Mouse (Mus musculus): ENCODE data around the gene Gm12355. TPM values are rescaled to one million over a fixed set of nuclear protein-coding genes. Genes with fewer than 3 reads are reported as not detected.
A peak's percentile ranks its signal among the peaks of the same experiment; 100 is the strongest.
"Not testable (repeated sequence)": the region's sequence is repeated elsewhere in the genome, so short reads cannot be mapped to it uniquely, and the experiment has no call there.

Gm12355 gene
- total RNA-seq (2014; fragmentation: Nextera tagmentation) = 1.1 TPM in 1 of 2 replicates, not detected in the other
- total RNA-seq (2017) = 1.4 and 3.9 TPM in 2 replicates

DNA sequence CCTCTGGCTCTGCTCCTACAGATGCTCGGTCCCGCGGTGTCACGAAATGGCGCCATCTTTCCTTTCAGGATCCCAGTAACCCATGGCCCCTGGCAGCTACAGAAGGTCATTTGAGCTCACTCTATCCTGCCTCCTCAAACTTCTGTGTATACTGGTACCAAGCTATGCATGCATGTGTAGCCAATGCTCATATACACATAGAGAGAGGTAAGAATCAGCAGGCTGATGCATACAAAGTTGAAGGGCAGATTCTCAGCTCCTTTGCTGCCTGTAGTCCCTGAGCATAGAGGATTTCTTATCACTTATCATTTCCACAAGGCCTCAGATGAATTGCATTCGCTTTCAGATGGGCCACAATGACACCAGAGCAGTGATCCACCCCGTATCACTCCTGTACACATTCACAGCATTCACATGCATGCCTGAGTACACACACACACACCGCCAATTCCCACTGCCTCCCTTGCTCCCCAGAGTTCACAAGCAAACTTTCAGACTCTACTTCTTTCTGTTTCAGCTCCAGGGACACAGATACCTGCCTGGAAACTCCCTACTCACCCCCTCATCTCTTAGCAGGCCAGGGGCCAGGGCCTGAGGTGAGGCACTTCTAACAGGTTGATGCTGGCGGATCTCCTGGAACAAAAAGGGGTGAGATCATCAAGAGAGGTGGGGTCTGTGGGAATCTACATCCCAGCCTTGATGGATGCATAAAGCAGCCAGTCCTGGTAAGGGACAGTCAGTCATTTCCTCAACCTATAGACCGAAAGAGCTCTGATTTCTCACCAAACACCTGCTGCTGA lies at the start of gene Gm12355, which contains the start of gene Gsdma3:
Gene Gm12355, minus strand, starts transcription at position 51 of the 800 bp plus-strand sequence.
Gene Gsdma3, plus strand, starts transcription at position 750 of the 800 bp plus-strand sequence.
- no peak for ATAC-seq (replicated peaks; ENCODE audit: low FRiP score, low TSS enrichment, poor library complexity, severe bottlenecking)

DNA sequence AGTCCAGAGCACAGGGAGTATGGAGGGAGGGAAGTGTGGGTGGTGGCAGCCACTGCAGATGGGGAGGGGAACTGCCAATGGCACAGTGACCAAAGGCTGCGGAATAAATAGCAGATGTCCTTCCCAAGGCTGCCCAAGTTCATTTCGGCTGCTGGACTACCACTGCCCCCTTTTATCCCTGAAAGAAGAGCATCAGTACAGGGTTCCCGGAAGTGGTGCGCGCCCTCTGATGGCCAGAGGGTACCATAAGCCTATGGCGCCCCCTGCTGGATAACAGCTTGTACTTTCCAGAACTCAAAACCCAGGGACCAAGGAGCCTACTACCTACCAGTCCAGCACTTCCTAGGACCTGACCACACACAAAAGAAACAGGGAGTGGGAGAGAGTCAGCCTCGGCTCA lies 47.7 kb upstream of the Gm12355 start:
- peak; percentile 79 for ATAC-seq (replicated peaks; ENCODE audit: low FRiP score, low TSS enrichment, poor library complexity, severe bottlenecking)

DNA sequence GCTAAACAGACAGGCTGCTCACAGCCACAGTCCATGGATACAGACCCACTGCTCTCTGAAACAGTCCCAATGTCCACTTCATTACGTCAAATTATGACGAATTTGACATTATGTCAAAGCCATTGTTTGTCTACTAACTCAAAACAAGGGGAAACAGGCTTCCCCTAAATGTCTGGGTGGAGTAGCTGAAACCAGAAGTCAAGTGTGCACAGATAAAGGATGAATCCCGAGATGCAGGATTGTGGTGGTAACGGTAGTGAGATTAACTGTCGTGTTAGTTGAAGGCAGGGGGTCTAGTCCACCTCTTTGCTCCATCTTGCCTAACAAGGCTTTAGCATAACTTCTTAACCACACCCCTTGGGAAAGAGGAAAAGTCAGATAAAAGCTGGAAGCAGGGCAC lies 47.0 kb upstream of the Gm12355 start:
- no peak for ATAC-seq (replicated peaks; ENCODE audit: low FRiP score, low TSS enrichment, poor library complexity, severe bottlenecking)

DNA sequence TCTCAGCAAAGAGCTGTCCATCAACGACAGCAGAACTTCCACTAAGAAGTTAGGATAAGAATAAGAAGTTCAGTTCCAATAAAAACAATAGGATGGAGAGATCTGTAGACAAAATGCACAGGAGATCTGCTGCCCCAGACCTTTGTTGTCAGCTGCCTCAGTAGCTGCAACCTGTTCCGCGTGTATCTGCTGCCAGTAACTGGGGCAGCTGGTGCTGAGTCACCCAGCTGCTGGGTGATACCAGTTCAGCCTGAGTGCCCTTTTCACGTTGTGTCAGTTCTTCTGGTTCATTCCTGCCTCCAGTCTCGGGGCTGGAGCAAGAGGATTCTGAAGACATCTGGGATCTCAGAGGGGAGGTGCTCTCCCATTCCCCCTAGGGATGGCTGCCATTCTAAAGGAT lies 46.4 kb upstream of the Gm12355 start:
- peak; percentile 75 for ATAC-seq (replicated peaks; ENCODE audit: low FRiP score, low TSS enrichment, poor library complexity, severe bottlenecking)

DNA sequence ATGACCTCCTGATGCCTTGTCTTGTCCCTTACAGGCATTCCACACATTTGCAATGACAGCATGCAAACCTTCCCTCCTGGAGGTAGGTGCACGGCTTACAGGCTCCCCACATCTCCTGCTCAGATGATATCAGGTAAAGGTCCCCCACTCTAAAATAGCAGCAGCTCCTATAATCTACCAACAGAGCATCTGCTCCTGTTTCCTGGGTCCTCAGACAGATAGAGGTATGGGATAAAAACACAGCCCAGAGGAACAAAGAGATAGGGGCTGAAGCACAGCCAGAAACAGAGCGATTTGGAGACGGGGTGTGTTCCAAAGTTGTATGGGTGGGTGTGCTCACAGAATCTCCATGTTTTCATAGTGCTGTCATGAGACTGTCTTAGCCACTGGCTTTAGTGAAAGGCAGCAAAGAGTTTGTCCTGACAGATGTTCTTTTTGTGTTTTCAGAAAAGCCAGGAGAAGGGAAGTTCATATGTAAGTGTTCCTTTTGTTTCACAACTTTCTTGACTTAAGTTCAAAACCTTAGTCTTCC lies 45.9 kb upstream of the Gm12355 start:
- 0 out of 2 replicates have a peak, but pooled peaks have one; percentile 7 for ATAC-seq (replicated peaks; ENCODE audit: low FRiP score, low TSS enrichment, poor library complexity, severe bottlenecking)

DNA sequence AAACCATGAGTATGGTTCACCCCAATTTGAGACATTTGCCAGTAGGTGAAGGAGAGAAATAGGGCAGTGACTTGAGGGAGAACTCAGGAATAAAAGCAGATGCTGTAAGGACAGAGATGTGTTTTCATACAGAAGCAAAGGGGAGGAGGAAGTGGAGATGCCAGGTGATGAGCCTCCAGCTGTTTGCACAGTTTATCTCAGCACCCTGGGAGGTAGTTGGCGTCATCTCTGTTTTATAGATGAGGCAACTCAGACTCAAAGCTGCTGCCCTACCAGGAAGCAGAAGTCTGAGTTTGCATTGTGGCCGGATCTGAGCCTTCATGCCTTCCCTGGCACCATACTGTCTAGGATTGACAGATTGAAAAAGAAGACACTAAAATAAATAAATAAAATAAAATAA lies 43.5 kb upstream of the Gm12355 start:
- no peak for ATAC-seq (replicated peaks; ENCODE audit: low FRiP score, low TSS enrichment, poor library complexity, severe bottlenecking)

DNA sequence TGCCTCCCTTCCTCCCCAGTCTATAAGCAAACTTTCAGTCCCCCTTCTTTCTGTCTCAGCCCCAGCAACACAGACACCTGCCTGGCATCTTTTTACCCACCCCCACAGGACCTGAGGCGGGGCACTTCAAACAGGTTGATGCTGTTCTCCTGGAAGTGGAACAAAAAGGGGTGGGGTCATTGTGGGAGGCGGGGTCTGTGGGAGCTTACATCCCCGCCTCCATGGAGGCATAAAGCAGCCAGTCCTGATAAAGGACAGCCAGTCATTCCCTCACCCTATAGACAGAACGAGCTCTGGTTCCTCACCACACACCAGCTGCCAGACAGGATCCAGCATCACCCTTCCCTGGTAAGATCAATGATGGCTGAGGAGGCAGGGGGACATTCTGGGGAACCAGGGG lies 38.6 kb upstream of the Gm12355 start, which contains the start of gene Gsdma:
Gene Gsdma, plus strand, starts transcription at position 261 of the 400 bp plus-strand sequence.
- ATAC-seq (replicated peaks; ENCODE audit: low FRiP score, low TSS enrichment, poor library complexity, severe bottlenecking) = 0 out of 2 replicates have a peak, but pooled peaks have one; percentile 45

DNA sequence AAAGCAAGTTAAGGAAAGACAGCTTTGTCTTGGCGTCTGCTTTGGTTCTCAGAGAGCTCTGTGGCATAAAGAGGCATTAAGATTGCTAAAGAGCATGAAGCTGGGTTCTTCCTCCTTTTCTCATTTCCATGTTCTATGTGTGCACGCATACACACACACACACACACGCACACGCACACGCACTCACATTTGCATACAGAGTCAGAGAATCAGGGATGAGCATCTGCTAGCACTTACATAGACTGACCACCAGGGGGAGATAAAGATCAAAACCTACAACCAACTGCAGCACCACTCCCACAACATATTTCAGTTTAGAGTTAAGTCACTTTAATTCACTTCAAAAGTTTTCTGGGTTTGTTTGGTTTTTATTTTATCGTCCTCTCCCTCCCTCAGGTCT lies 35.1 kb upstream of the Gm12355 start:
- ATAC-seq (replicated peaks; ENCODE audit: low FRiP score, low TSS enrichment, poor library complexity, severe bottlenecking) = peak; percentile 75

DNA sequence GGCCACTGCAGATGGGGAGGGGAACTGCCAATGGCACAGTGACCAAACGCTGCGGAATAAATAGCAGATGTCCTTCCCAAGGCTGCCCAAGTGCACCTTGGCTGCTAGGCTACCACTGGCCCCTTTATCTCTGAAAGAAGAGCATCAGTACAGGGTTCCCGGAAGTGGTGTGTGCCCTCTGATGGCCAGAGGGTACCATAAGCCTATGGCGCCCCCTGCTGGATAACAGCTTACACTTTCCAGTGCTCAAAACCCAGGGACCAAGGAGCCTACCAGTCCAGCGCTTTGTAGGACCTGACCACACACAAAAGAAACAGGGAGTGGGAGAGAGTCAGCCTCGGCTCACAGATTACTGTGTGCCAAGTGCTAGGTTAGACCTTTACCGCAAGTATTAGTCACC lies 29.6 kb upstream of the Gm12355 start:
- peak; percentile 89 for ATAC-seq (replicated peaks; ENCODE audit: low FRiP score, low TSS enrichment, poor library complexity, severe bottlenecking)

DNA sequence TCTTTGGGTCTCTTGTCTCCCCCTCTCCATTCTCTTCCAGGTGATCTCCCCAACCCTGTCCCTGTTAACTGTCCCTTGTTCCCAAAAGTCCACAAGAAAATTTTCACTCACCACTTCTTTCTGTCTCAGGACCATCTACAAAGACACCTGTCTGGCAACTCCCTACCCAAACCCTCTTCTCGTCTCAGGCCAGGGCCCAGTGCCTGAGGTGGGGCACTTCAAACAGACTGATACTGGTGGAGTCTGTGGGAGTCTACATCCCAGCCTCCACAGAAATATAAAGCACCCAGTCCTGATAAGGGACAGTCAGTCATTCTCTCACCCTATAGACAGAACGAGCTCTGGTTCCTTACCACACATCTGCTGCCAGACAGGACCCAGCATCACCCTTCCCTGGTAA lies 21.0 kb upstream of the Gm12355 start, which contains the start of gene Gsdma2:
Gene Gsdma2, plus strand, starts transcription at position 301 of the 400 bp plus-strand sequence.
- ATAC-seq (replicated peaks; ENCODE audit: low FRiP score, low TSS enrichment, poor library complexity, severe bottlenecking) = no peak

DNA sequence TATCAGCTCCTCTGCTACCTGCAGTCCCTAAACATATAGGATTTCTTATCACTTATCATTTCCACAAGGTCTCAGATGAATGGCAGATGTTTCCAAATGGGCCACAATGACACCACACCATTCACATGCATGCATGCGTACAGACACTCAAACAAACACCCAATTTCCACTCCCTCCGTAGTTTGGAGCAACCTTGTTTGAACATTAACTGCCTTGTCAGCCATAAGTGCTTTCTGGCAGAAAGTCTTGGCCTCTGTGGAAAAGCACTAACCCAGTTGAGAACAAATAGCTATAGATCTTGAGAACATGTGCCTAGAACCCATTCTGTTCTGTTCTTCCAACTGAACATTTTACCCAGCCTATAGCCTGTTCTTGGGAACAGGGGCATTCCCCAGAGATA lies 20.5 kb upstream of the Gm12355 start:
- no peak for ATAC-seq (replicated peaks; ENCODE audit: low FRiP score, low TSS enrichment, poor library complexity, severe bottlenecking)

DNA sequence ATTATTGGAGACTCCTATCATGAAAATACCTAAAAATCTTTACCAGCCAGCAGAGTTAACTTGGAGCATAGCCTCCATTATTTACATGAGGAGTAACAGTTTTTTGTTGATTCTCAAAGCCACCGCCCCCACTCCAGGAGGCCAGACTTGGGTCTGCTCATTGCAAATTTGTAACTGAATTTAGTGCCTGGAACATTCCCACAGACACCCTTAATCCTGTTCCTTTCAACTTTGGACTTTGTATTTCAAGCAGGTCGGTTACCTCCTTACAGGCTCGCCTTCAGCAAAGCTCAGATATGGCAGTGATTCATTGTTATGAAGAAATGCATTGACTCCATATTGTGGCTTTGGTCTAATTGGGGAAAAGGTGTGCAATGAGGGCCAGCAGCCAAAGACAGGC lies 19.3 kb upstream of the Gm12355 start:
- no peak for ATAC-seq (replicated peaks; ENCODE audit: low FRiP score, low TSS enrichment, poor library complexity, severe bottlenecking)

DNA sequence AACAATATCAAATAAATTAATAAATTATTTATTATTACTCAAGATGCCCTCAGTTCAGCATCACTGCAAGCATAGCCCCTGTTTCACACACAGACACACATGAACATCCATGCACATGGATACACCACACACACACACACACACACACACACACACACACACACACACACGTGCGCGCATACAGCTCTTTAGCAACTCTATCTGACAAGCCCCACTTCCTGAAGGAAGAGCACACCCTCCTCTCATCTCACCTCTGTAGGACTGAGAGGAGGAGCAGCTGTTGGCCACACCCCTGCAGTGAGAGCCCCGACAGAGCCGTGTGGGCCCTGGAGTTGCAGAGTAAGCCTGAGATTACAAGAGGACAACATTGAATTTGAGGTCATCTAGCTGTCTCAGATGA lies 14.6 kb upstream of the Gm12355 start:
- no peak for ATAC-seq (replicated peaks; ENCODE audit: low FRiP score, low TSS enrichment, poor library complexity, severe bottlenecking)

DNA sequence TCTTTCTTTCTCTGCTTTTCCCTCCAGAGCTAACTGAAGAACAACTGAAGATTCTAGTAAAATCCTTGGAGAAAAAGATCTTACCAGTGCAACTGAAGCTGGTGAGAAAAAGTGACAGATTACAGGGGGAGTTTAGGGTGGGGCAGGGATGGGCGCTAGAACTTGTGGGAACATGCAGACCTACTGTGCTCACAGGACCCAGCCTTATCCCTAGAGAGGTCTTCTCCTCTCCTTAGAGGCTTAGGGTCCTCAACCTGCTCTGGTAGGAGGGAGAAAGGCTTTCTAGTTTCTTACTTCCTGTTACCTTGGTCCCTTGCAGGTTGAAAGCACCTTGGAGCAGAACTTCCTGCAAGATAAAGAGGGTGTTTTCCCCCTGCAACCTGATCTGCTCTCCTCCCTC lies 12.0 kb upstream of the Gm12355 start:
- ATAC-seq (replicated peaks; ENCODE audit: low FRiP score, low TSS enrichment, poor library complexity, severe bottlenecking) = no peak

DNA sequence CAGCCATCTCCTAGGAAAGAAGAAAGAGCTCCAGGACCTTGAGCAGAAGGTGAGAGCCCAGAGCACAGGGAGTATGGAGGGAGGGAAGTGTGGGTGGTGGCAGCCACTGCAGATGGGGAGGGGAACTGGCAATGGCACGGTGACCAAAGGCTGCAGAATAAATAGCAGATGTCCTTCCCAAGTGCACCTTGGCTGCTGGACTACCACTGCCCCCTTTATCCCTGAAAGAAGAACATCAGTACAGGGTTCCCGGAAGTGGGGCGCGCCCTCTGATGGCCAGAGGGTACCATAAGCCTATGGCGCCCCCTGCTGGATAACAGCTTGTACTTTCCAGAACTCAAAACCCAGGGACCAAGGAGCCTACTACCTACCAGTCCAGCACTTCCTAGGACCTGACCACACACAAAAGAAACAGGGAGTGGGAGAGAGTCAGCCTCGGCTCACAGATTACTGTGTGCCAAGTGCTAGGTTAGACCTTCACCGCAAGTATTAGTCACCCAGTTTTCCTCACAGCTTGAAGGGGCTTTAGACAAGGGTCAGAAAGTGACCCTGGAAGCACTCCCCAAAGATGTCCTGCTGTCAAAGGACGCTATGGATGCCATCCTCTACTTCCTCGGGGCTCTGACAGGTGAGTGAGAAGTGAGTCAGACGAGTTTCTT lies 10.0 kb upstream of the Gm12355 start:
- ATAC-seq (replicated peaks; ENCODE audit: low FRiP score, low TSS enrichment, poor library complexity, severe bottlenecking) = peak; percentile 95

DNA sequence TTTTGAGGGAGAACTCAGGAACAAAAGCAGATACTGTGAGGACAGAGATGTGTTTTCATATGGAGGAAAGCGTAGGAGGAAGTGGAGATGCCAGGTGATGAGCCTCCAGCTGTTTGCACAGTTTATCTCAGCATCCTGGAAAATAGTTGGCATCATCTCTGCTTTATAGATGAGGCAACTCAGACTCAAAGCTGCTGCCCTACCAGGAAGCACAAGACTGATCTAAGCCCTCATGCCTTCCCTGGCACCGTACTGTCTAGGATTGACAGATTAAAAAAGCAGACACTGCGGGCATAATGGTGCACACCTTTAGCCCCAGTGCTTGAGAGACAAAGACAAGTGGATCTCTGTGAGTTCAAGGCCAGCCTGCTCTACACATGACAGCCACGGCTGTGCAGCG lies 5.2 kb upstream of the Gm12355 start:
- no peak for ATAC-seq (replicated peaks; ENCODE audit: low FRiP score, low TSS enrichment, poor library complexity, severe bottlenecking)

DNA sequence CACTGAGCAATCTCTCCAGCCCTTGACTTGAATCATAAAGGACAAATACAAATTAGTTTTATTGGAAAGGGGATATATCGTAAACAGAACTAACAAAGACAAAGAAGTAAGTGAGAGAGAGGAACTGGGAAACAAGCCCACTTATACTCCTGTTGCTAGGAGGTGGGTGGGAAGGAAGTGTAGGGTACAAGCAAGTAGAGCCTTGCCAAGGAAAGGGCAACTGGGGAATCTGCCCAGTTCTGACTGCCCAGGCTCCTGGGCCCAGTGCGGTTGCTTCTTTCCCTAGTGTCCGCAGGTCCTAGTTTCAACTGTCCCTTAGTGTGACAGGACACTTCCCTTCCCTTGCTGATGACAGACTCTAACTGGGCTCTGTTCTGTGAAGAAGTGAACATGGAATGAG lies 3.2 kb upstream of the Gm12355 start:
- no peak for ATAC-seq (replicated peaks; ENCODE audit: low FRiP score, low TSS enrichment, poor library complexity, severe bottlenecking)

DNA sequence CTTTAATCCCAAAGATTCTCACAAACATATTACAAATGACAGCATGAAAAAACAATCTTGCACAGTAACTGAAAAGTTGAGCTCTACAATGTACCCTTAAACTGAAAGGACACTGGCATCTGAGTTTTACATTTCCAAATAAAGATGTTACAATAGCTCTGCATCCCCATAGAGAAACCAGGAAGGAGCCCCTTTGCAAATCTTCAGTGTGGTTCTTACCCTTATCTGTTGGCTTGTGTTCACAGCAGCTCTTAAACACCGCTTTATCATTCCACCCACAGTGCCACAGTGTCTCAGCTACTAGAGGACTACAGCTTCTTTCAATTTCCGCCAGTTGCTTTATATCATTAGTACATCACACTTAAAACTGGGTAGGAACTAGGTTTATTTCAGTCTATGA lies 1.1 kb downstream of the Gm12355 start:
- not testable (repeated sequence) for ATAC-seq (replicated peaks; ENCODE audit: low FRiP score, low TSS enrichment, poor library complexity, severe bottlenecking)

DNA sequence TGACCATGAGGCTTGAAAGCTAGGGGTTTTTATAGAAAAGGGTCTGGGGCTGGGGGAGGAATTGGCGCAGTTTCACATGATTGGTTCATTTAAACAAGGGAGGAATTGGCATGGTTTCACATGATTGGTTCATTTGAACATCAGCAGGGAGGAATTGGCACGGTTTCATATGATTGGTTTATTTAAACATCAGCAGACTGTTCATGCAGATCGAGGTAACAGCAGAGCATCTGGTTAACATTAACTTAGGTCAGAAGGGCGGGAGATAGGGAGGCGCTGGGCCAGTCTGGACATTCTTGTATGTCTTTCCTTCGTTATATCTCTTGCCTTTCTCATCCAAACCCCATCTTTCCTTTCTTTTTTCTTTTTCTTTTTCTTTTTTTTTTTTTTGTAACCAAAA lies 1.5 kb downstream of the Gm12355 start:
- ATAC-seq (replicated peaks; ENCODE audit: low FRiP score, low TSS enrichment, poor library complexity, severe bottlenecking) = not testable (repeated sequence)

DNA sequence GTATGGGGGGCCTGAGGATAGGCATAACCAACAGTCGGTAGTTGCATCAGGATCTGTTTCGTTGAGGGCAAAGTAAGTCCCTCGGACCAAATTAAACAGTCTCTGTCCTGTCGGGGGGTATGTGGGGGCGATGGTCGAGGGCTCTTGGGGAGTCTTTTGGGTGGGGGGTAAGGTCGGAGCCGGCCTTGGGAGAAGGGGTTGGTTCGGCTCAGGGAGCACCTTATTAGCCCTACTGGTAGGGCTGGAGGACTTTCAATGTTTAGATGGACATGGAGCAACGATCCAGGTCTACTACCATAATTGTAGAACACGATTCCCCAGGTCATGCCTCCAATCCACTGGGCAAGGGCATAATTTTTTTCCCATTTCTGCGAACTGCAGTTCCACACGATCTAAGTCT lies 4.7 kb downstream of the Gm12355 start:
- ATAC-seq (replicated peaks; ENCODE audit: low FRiP score, low TSS enrichment, poor library complexity, severe bottlenecking) = no peak

Measured in megakaryocyte-erythroid progenitor cell, adult 5-6 weeks (primary cell).